15 mouse cellular contexts compared by ENCODE assay signal in genomic region chr8:46040260-46040659, GRCm38 (mm10). TPM values are rescaled to one million over a fixed set of nuclear protein-coding genes. Genes with fewer than 3 reads are reported as not detected.
DNase-seq lines count a peak whose midpoint lies in the region; ATAC-seq and TF ChIP-seq lines count a peak whose summit lies in the region.
"Had no signal": no experiment of that assay in that cellular context is flagged by ENCODE, and none has a peak within 500 bp of the region (broad histone marks: within the 10 kb centered on the region; RNA-seq: fewer than 3 reads in every experiment).

No protein-coding gene starts in this region.

- peaks cover 24% of the 10 kb centered on the region for H3K36me3 ChIP-seq in midbrain, embryonic 13.5 days
- H3K36me3 ChIP-seq in midbrain, embryonic 10.5 days = peaks cover 17% of the 10 kb centered on the region

- peak overlapping the region; percentile 1; the same call in 1 of the 2 replicates for H3K27ac ChIP-seq in midbrain, embryonic 13.5 days
- no peak overlapping the region for H3K27ac ChIP-seq in midbrain, embryonic 10.5 days (replicated peaks)
- no peak overlapping the region for H3K27ac ChIP-seq in gastrocnemius, adult 2 months
- H3K27ac ChIP-seq: intestine, embryonic 15.5 days; limb, embryonic 12.5 days had no signal

- H3K4me2 ChIP-seq in midbrain, embryonic 13.5 days (replicated peaks) = no peak overlapping the region
- H3K4me2 ChIP-seq: intestine, embryonic 15.5 days; limb, embryonic 12.5 days had no signal

- no peak for TF ChIP-seq CTCF in gastrocnemius, adult 2 months (IDR thresholded peaks at IDR 0.05)

- DNase-seq in midbrain, embryonic 10.5 days (ENCODE audit: low spot score) = no peak
- DNase-seq in layer of hippocampus, adult 8-10 months (ENCODE audit: low spot score in 2 of 2) = peak; percentile 46 to 48
- DNase-seq in left cerebral cortex, postnatal 25 days (ENCODE audit: low spot score in 2 of 2) = peak; percentile 26 to 56
- peak; percentile 11 for DNase-seq in right cerebral cortex, postnatal 14 days
- DNase-seq in gastrocnemius, adult 2 months = no peak
- no peak for DNase-seq in spleen, postnatal 36 days (ENCODE audit: low spot score in 2 of 2)
- DNase-seq: cerebellum, adult 2 months; kidney, postnatal 10 days; liver, postnatal 0 days; thymus, postnatal 36 days had no signal

- no peak overlapping the region for H3K4me3 ChIP-seq in midbrain, embryonic 13.5 days (replicated peaks)
- no peak overlapping the region for H3K4me3 ChIP-seq in midbrain, embryonic 10.5 days
- no peak overlapping the region for H3K4me3 ChIP-seq in gastrocnemius, adult 2 months
- H3K4me3 ChIP-seq: intestine, embryonic 15.5 days; limb, embryonic 12.5 days had no signal

- WGBS in midbrain, embryonic 13.5 days = 69% methylated on average over 13 of the region's 13 CpGs
- WGBS in midbrain, embryonic 10.5 days = 88% methylated on average over 13 of the region's 13 CpGs

- no peak for ATAC-seq in midbrain, embryonic 13.5 days
- ATAC-seq: forebrain, embryonic 14.5 days; intestine, embryonic 15.5 days; liver, postnatal 0 days had no signal

- no peak overlapping the region for H3K9ac ChIP-seq in midbrain, embryonic 13.5 days (replicated peaks)
- H3K9ac ChIP-seq: intestine, embryonic 15.5 days; limb, embryonic 12.5 days; liver, postnatal 0 days had no signal

- intact Hi-C loops in left cerebral cortex, postnatal 25 days (cut with DNase I) = no loop called here
- intact Hi-C loops in gastrocnemius, adult 2 months (cut with DNase I) = no loop called here

- no peaks in the 10 kb centered on the region for H3K27me3 ChIP-seq in midbrain, embryonic 13.5 days
- no peaks in the 10 kb centered on the region for H3K27me3 ChIP-seq in midbrain, embryonic 10.5 days (ENCODE audit: low read depth, poor library complexity, severe bottlenecking)
- H3K27me3 ChIP-seq: CH12.LX; intestine, embryonic 15.5 days; limb, embryonic 12.5 days had no signal

- H3K4me1 ChIP-seq in midbrain, embryonic 13.5 days (replicated peaks) = 0 out of 2 replicates have a peak, but pooled peaks cover 4% of the 10 kb centered on the region
- no peaks in the 10 kb centered on the region for H3K4me1 ChIP-seq in midbrain, embryonic 10.5 days
- H3K4me1 ChIP-seq: intestine, embryonic 15.5 days had no signal

- H3K9me3 ChIP-seq in midbrain, embryonic 13.5 days = no peaks in the 10 kb centered on the region
- no peaks in the 10 kb centered on the region for H3K9me3 ChIP-seq in midbrain, embryonic 10.5 days (replicated peaks)
- H3K9me3 ChIP-seq: intestine, embryonic 15.5 days; limb, embryonic 12.5 days had no signal

RNA-seq across cellular contexts. Expression of gene Ankrd37, which starts 34.8 kb away (rescaled TPM):
- 32.3 and 32.6 TPM in 2 replicates for polyA plus RNA-seq in midbrain, embryonic 13.5 days (2015; fragmentation: Nextera tagmentation; extraction: Ambion mirVana)
- 21.1 and 23.2 TPM in 2 replicates for polyA plus RNA-seq in midbrain, embryonic 10.5 days (2016; fragmentation: Nextera tagmentation; extraction: Ambion mirVana)
- total RNA-seq in layer of hippocampus, adult 8-10 months (2022) = 1 to 10 TPM; 7.5 to 8.7 (median 8.4) TPM
- total RNA-seq in left cerebral cortex, postnatal 25 days (2021) = 10 to 100 TPM in 1 of 2 experiments, 1 to 10 TPM in 1; 9.2 to 14.3 TPM
- total RNA-seq in gastrocnemius, adult 2 months (2021) = 1 to 10 TPM; 1.9 to 6.2 TPM

RNA-seq across cellular contexts. Expression of gene Lrp2bp, which starts 41.2 kb away (rescaled TPM):
- 0.55 and 0.62 TPM in 2 replicates for polyA plus RNA-seq in midbrain, embryonic 13.5 days (2015; fragmentation: Nextera tagmentation; extraction: Ambion mirVana)
- polyA plus RNA-seq in midbrain, embryonic 10.5 days (2016; fragmentation: Nextera tagmentation; extraction: Ambion mirVana) = 0.10 and 0.40 TPM in 2 replicates
- under 1 TPM; 0.18 to 0.91 (median 0.43) TPM for total RNA-seq in layer of hippocampus, adult 8-10 months (2022)
- total RNA-seq in left cerebral cortex, postnatal 25 days (2021) = under 1 TPM; 0.30 to 0.78 TPM
- 1 to 10 TPM; 1.9 to 2.2 TPM for total RNA-seq in gastrocnemius, adult 2 months (2021)
- total RNA-seq: CH12.LX had no signal
- polyA plus RNA-seq: liver, postnatal 0 days had no signal

Comparison
In these comparisons a context has a peak if more than half of its experiments do, and no peak if none do; other contexts are left out.
1. DNase-seq: peak in layer of hippocampus, adult 8-10 months (2 of 2), left cerebral cortex, postnatal 25 days (2 of 2) and right cerebral cortex, postnatal 14 days (single experiment); none in midbrain, embryonic 10.5 days (single experiment), gastrocnemius, adult 2 months (single experiment) and spleen, postnatal 36 days (0 of 2).